Mouse (Mus musculus) left cerebral cortex, postnatal 4 days (tissue): Measurements from ENCODE around the gene 2510002D24Rik. TPM values are rescaled to one million over a fixed set of nuclear protein-coding genes. Genes with fewer than 3 reads are reported as not detected.
A peak's percentile ranks its signal among the peaks of the same experiment; 100 is the strongest.

ENCODE experiments used
- DNase-seq: peaks from one replicate; pipeline ENCODE4 v3.0.0-alpha.2; 2022
- intact Hi-C: fragments of 180-260 bp; cut with DNase I; formaldehyde crosslinking; loops from one replicate; pipeline ENCODE4 v1.15.1; 2025
- total RNA-seq, 2 experiments: library from RNA; stranded (reverse); gene quantifications; 2 replicates each; pipeline ENCODE4 v1.2.3; 2021

2510002D24Rik gene
- 10 to 100 TPM; 20.2 to 21.9 TPM for total RNA-seq

GRCm38 (mm10) chr16:18836468-18837208 is at the start of gene 2510002D24Rik, which contains the start of gene Gm28539:
Gene 2510002D24Rik, plus strand, starts transcription at chr16:18836578.
Gene Gm28539, plus strand, starts transcription at chr16:18836584.
- peak; percentile 95 for DNase-seq
- intact Hi-C loops, result no loop called here

DNA sequence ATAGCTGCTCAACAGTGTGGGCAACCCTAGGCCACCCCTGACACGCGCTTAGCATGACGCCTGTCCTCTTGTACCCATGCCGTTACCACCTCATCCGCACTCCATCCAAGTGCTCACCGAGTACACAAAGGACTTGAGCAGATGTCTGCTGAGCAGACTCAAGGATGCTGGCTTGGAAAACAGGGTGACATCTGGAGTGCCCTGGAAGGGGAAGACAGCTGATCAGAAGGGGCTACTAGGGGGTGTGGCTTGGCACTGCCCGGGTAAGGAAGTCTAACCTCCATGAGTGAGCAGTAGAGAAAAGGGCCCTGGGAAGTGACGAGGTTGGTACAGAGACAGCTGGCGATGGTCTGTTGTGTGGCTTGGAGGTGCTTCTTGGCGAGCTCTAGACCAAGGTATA is 49.7 kb upstream of the 2510002D24Rik start:
- intact Hi-C loops, result no loop called here
- DNase-seq, result peak; percentile 18

DNA sequence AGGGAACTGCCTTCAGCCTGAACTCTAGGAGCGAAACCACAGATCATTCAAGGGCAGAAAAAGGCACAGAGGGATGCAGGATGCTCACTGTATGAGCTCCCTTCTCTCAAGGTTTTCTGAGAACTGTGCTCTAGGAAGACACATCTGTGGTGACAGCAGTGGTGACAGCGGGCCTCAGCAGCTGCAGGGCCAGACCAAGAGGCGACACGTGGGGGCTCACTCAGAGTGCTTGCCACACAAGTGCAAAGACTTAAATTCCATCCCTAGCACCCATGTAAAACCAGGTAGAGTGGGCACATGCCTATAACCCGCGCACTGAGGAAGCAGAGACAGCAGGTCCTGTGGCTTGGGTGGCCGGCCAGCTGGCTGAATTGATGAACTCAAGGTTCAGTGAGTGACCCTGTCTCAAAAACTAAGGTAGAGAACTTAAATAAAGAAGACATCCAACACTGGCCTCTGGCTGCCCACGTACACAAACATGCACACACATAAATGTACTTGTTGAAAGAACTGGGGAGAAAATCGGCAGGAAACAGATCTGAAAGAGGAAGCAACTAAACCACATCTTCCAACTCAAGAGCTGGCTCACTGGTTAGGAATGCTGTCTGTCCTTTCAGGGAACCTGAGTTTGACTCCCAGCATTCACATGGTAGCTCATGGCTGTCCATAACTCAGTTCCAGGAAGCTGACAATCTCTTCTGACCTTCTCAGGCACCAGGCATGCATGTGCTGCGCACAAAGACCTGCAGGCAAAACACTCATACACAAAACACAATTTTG is 47.6 kb upstream of the 2510002D24Rik start:
- intact Hi-C loops, result no loop called here
- no peak for DNase-seq

DNA sequence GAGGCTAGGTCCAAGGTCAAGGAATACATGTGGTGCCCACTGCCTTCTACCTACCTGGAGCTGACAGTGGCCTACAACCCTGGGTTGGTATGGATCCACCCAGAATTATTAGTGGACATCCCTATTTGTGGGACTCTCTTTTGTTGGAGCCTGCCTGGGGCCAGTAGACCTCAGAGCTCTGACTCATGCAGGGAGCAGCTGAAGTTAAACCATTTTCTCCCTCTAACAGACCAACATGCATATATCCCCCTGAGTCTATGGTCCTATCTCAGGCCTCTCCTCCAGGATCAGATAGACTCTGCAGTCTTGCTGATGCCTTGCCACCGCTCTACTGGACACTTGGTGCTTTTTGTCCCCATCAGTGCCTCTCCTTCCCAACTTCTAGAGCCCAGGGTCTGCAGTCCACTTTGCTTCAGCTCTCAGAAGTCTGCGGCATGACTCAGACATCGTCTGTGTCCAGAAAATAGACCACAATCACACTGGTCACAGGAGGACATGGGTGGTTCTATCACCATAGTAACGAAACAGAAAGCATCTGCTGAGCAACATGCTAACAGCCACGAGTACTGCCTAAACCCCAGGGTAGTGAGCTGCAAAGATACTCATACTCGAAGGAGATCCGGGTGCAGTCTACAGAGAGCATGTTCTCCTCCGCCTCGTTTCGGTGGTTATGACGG is 41.0 kb upstream of the 2510002D24Rik start:
- DNase-seq, result no peak
- intact Hi-C loops, result loop anchor here (5.0 to 10.0 kb wide), 3 partner anchors 98 to 351 kb away; partner anchors contain the start of genes Gm49601 and Sept5

DNA sequence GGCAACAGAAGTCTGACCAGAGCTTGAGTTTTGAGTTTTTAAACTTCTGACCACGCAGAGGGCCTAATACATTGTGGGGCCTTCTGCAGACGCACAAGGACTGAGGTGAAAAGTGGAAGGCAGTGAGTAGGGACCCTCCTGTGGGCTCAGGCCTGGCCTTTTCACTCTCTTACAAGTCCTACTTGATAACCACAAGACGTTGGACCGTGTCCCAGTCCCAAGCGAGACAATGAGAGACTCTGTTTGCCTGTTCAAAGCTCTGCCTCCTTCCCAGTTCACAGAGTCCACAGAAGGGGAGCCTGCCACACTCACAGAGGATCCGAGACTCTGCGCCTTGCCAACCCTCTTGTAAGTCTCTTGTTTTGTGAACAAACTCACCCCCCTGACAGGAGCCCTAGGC is 39.7 kb upstream of the 2510002D24Rik start:
- intact Hi-C loops, result loop anchor here (5.0 to 10.0 kb wide), 3 partner anchors 99 to 352 kb away; partner anchors contain the start of genes Gm49601 and Sept5
- no peak for DNase-seq

DNA sequence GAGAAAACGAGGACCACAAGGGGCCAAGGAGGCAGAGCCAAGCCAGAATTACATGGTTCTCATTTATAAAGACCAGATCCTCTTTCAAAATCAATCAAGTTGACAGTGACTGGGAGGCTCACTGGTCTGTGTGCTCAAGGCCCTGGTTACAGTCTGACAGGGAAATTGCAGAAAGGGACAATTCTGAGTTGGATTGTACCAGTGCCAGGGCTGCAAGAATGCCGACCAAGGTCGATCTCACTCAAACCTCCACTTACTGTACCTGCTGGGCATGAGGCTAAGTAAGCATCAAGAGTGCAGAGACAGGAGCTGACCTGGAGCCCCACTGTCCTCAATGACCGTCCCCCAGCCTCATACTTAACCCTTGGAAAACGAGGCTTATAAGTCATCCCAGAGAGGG is 38.2 kb upstream of the 2510002D24Rik start:
- intact Hi-C loops, result loop anchor here (5.0 to 10.0 kb wide), 3 partner anchors 101 to 353 kb away; partner anchors contain the start of genes Gm49601 and Sept5
- no peak for DNase-seq

DNA sequence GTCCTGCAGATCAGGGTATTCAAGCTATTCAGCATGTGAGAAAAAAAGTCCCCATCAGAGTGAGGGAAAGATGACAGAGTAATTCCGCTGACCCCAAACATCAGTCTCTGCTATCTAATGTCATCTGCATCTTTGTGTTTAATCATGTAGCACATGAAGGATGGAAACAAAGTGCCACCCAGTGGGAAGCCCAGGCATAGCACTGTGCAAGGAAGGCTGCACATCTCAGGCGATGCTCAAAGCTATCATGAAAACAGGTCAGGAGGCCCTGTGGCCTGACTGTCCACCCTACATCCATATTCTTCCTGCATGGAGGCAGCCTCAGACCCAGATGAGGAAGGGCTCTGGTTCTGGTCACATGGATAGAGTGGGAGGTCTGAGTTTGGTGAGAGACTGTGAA is 37.5 kb upstream of the 2510002D24Rik start:
- intact Hi-C loops, result loop anchor here (5.0 to 10.0 kb wide), 3 partner anchors 102 to 354 kb away; partner anchors contain the start of genes Gm49601 and Sept5
- peak; percentile 61 for DNase-seq

- no peak for DNase-seq
- intact Hi-C loops, result no loop called here
Observed at GRCm38 (mm10) chr16:18805746-18806145, 30.6 kb upstream of the 2510002D24Rik start.

GRCm38 (mm10) chr16:18809001-18809400 is 27.4 kb upstream of the 2510002D24Rik start:
- intact Hi-C loops, result no loop called here

GRCm38 (mm10) chr16:18811032-18811431 is 25.3 kb upstream of the 2510002D24Rik start:
- peak; percentile 30 for DNase-seq
- intact Hi-C loops, result no loop called here

More at GRCm38 (mm10) chr16:18809001-18809400, 27.4 kb upstream of the 2510002D24Rik start:
- DNase-seq, result no peak

DNA sequence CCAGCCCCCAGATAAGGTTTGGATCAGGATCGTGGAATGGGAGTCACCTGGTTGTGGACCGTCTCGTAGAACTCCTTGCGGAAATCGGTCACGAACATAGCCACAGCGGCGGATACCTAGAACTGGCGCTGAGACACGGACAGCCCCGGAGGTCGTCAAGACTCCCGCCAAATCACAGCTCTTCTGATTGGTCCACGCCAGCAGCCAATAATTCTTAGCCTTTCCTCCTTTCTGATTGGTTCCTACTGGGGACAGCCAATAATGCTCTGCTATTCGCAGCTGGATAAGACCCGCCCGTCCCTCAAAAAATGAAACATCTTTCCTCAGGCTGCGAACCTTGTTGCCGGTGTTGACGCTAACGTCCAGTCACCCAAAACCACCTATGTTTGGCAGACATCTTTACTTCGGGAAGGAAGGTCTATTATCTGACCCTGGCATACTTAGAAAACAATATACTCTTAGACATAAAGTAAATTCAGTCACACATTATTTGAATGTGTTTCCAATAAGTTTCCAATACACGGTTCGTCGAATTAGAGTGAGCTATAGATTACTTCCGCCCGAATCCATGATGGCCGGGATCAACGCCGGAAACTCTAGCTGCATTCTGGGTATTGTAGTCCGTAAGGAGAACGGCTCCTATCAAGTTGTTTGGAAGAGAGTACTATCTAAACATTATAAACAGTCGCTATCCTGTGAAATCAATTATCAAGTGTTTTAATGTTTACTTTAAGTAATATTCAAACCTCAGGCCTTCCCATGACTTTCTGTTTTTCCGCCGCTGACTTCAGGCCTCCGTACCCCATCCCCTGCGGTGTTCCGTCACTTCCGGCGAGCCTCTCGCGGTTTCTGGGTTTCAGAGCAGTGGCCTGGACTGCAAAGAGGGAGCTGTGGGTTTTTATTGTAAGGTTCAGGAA is 24.7 kb upstream of the 2510002D24Rik start, which contains the start of the genes Ufd1 and Cdc45:
TSS of gene Ufd1 (plus strand) at position 312 of the 917 bp plus-strand sequence.
TSS of gene Cdc45 (minus strand) at position 520 of the 917 bp plus-strand sequence.
- DNase-seq, result peak; percentile 82
- intact Hi-C loops, result no loop called here

GRCm38 (mm10) chr16:18812385-18812910 is 23.9 kb upstream of the 2510002D24Rik start:
- intact Hi-C loops, result no loop called here
- no peak for DNase-seq

DNA sequence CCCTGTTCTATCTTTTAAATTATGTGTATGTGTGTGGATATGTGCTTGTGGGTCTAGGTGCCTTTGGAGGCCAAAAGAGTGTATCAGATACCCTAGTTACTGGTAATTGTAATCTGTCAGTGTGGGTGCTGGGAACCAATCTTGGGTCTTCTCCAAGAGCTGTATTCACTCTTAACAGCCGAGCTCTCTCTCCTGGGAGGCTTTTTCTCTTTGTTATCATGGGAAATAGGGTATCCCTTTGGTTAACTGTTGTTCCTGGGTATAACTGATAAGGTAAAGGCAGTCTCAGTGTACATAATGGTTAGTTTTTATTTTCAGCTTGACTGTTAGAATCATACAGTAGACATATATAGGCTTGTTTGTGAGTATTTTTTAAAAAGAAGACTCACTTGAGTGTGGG is 14.0 kb upstream of the 2510002D24Rik start:
- no peak for DNase-seq

GRCm38 (mm10) chr16:18822925-18823324 is 13.5 kb upstream of the 2510002D24Rik start:
- intact Hi-C loops, result no loop called here
- DNase-seq, result no peak

More for the DNA sequence above, 14.0 kb upstream of the 2510002D24Rik start:
- intact Hi-C loops, result no loop called here

GRCm38 (mm10) chr16:18828630-18829029 is 7.7 kb upstream of the 2510002D24Rik start:
- intact Hi-C loops, result no loop called here

DNA sequence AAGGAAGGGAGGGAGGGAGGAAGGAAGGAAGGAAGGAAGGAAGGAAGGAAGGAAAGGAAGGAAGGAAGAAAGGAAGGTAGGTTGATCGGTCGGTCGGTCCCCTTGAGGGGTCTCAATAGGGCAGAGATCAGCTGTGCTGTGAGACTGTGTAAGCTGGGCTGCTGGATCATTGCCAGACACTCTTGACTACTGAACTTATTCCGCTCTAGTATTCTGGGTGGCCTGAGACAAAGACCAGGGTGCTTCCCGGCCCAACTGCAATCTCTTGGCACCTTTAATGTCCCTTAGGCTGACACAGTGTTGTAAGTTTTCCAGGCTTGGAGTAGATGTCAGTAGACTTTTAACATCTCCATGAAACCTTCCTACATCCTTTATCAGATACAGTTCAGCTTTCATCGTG is 7.3 kb upstream of the 2510002D24Rik start:
- intact Hi-C loops, result no loop called here
- DNase-seq, result no peak

More at GRCm38 (mm10) chr16:18828630-18829029, 7.7 kb upstream of the 2510002D24Rik start:
- no peak for DNase-seq

GRCm38 (mm10) chr16:18833486-18833885 is 2.9 kb upstream of the 2510002D24Rik start:
- intact Hi-C loops, result no loop called here
- no peak for DNase-seq

GRCm38 (mm10) chr16:18836073-18836467 is 308 bp upstream of the 2510002D24Rik start:
- intact Hi-C loops, result no loop called here
- no peak for DNase-seq

DNA sequence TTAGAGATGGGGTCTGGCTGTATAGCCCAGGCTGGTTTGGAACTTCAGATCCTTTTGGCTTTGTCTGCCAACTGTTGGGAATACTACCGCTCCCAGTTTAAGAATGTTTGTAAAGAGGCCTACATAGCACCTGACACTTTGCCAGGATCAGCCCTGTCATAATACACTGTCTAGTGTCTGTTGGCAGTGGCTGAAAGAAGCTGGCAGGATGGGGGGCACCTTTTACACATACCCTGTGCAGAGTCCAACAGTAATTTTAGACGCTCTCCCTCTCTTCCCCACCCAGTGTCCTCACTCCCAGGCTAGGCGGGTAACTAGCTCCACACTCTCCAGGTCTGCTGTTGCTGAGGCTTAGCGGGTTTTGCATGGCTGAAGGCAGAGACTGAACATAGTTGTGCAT is 2.0 kb downstream of the 2510002D24Rik start:
- intact Hi-C loops, result no loop called here
- DNase-seq, result no peak
